Mouse (Mus musculus) ES-E14 (cell line): Measurements from ENCODE around the gene Spns2. TPM values are rescaled to one million over a fixed set of nuclear protein-coding genes. Genes with fewer than 3 reads are reported as not detected.
"Not testable (repeated sequence)": the region's sequence is repeated elsewhere in the genome, so short reads cannot be mapped to it uniquely, and the experiment has no call there.

Experiments
- DNase-seq: peaks from one replicate; pipeline ENCODE4 v3.0.0-alpha.2; 2013; ENCODE audit warnings: low read depth, low spot score
- H3K27ac ChIP-seq: 2 replicates; pipeline ENCODE4 v1.5.1; 2012; ENCODE audit warnings: low read depth, mild to moderate bottlenecking, low read length, moderate library complexity, mixed read lengths; ENCODE audit not compliant: poor library complexity, insufficient read depth, severe bottlenecking
- H3K36me3 ChIP-seq: 2 replicates; pipeline ENCODE4 v1.6.1; 2012; ENCODE audit warnings: mild to moderate bottlenecking, low read length, moderate library complexity, mixed read lengths; ENCODE audit not compliant: control insufficient read depth, poor library complexity, insufficient read depth, severe bottlenecking
- H3K4me1 ChIP-seq, 2 experiments: fragments of 150-350 bp in 1 of 2; sonication (generic) in 1 of 2; 2 replicates each; pipeline ENCODE4 v1.6.1; 2012; ENCODE audit warnings: low read length in 2 of 2, mild to moderate bottlenecking in 1 of 2, mixed read lengths in 1 of 2; ENCODE audit not compliant: control insufficient read depth in 2 of 2, insufficient read depth in 2 of 2, poor library complexity in 1 of 2
- H3K4me3 ChIP-seq, 2 experiments: fragments of 150-350 bp in 1 of 2; sonication (generic) in 1 of 2; 2 replicates each; pipeline ENCODE4 v1.5.1; 2012; ENCODE audit warnings: low read length in 2 of 2, low read depth in 1 of 2, mild to moderate bottlenecking in 1 of 2, mixed read lengths in 1 of 2; ENCODE audit not compliant: insufficient read depth in 1 of 2, poor library complexity in 1 of 2, severe bottlenecking in 1 of 2
- H3K9ac ChIP-seq: 2 replicates; pipeline ENCODE4 v1.6.1; 2012; ENCODE audit warnings: low read depth, mild to moderate bottlenecking, low read length, mixed read lengths; ENCODE audit not compliant: poor library complexity, insufficient read depth, severe bottlenecking
- H3K9me3 ChIP-seq: fragments of 150-350 bp; sonication (generic); 2 replicates; pipeline ENCODE4 v1.6.1; 2012; ENCODE audit warnings: low read depth, mild to moderate bottlenecking, low read length; ENCODE audit not compliant: control insufficient read depth, insufficient read depth
- CHD2 ChIP-seq: IDR thresholded peaks from 2 replicates; pipeline ENCODE4 v1.6.1; 2014; ENCODE audit warnings: mild to moderate bottlenecking, low read depth, low read length, inconsistent platforms
- HCFC1 ChIP-seq: IDR thresholded peaks from 2 replicates; pipeline ENCODE4 v1.6.1; 2012; ENCODE audit warnings: low read length, inconsistent platforms, borderline replicate concordance; ENCODE audit not compliant: insufficient read depth
- MAFK ChIP-seq: IDR thresholded peaks from 2 replicates; pipeline ENCODE4 v1.6.1; 2014; ENCODE audit warnings: mild to moderate bottlenecking, low read depth, low read length, inconsistent platforms; ENCODE audit not compliant: insufficient read depth
- ZC3H11A ChIP-seq: IDR thresholded peaks from 2 replicates; pipeline ENCODE4 v1.6.1; 2012; ENCODE audit warnings: low read depth, mild to moderate bottlenecking, inconsistent platforms, low read length, borderline replicate concordance
- ZNF384 ChIP-seq: IDR thresholded peaks from 2 replicates; pipeline ENCODE4 v1.6.1; 2012; ENCODE audit warnings: low read depth, low read length, inconsistent platforms
- in situ Hi-C, 2 experiments: fragments of 600-800 bp; cut with MboI; formaldehyde crosslinking; loops; one replicate each; pipeline ENCODE4 v1.15.1; 2025; ENCODE audit warnings: low sequenced_read_pairs in 2 of 2, inconsistent platforms in 1 of 2; ENCODE audit not compliant: unreplicated experiment in 2 of 2
- total RNA-seq: library from RNA; depleted of rRNA; stranded (reverse); fragments of 300-350 nt; gene quantifications from 2 replicates; pipeline ENCODE4 v1.2.3, GENCODE M21; 2012

The Spns2 gene
- total RNA-seq, 1 experiment = 2.4 TPM

- H3K9me3 ChIP-seq = no peaks in the 10 kb centered on the region
- H3K36me3 ChIP-seq = no peaks in the 10 kb centered on the region
- in situ Hi-C loops = loop anchor here in 1 of 2 experiments (25.0 kb wide), 1 partner anchor 225 kb away; the partner anchor contains the start of genes 4933427D14Rik, Gm43951, Med31 and Txndc17
- no peak overlapping the region for H3K4me3 ChIP-seq
- H3K27ac ChIP-seq = no peak overlapping the region; the same call in 1 of the 2 replicates
- H3K9ac ChIP-seq = no peak overlapping the region
- H3K4me1 ChIP-seq = peaks cover 5 to 12% of the 10 kb centered on the region in 2 experiments; a peak in 2 of 4 replicates
- TF ChIP-seq ZNF384 (no peak), CHD2 (no peak)
- no peak for DNase-seq
Measured at GRCm38 (mm10) chr11:72436756-72437650, 52.7 kb downstream of the Spns2 start.

GRCm38 (mm10) chr11:72436271-72436670 lies 53.4 kb downstream of the Spns2 start:
- no peaks in the 10 kb centered on the region for H3K36me3 ChIP-seq
- peaks cover 5 to 12% of the 10 kb centered on the region in 2 experiments; a peak in 2 of 4 replicates for H3K4me1 ChIP-seq
- in situ Hi-C loops = loop anchor here in 1 of 2 experiments (25.0 kb wide), 1 partner anchor 224 kb away; the partner anchor contains the start of genes 4933427D14Rik, Gm43951, Med31 and Txndc17
- no peaks in the 10 kb centered on the region for H3K9me3 ChIP-seq
- H3K9ac ChIP-seq = no peak overlapping the region
- H3K4me3 ChIP-seq = no peak overlapping the region
- DNase-seq = no peak
- TF ChIP-seq MAFK (no peak), ZC3H11A (no peak), ZNF384 (no peak), HCFC1 (no peak)
- H3K27ac ChIP-seq = no peak overlapping the region

- Histone ChIP-seq H3K27ac (no peak overlapping the region), H3K9me3 (no peaks in the 10 kb centered on the region), H3K36me3 (no peaks in the 10 kb centered on the region), H3K4me3 (no peak overlapping the region), H3K9ac (no peak overlapping the region), H3K4me1 (peaks cover 5 to 12% of the 10 kb centered on the region in 2 experiments; a peak in 2 of 4 replicates)
- DNase-seq = no peak
- in situ Hi-C loops = loop anchor here in 1 of 2 experiments (25.0 kb wide), 1 partner anchor 223 kb away; the partner anchor contains the start of genes 4933427D14Rik, Gm43951, Med31 and Txndc17
- TF ChIP-seq CHD2 = no peak
- TF ChIP-seq ZNF384 = no peak
- TF ChIP-seq HCFC1 = no peak
- no peak for TF ChIP-seq ZC3H11A
- TF ChIP-seq MAFK = no peak
Measured at GRCm38 (mm10) chr11:72435694-72436045, 54.0 kb downstream of the Spns2 start.

GRCm38 (mm10) chr11:72434963-72435693 lies 54.6 kb downstream of the Spns2 start, which contains the start of gene Ggt6:
Gene Ggt6, plus strand, starts transcription at chr11:72435526.
- DNase-seq = no peak
- no peaks in the 10 kb centered on the region for H3K9me3 ChIP-seq
- H3K4me3 ChIP-seq = peak within 1 kb of the TSS in 1 of 2 experiments; percentile 27; a peak in 1 of 4 replicates
- no peak for TF ChIP-seq ZNF384
- no peak for TF ChIP-seq CHD2
- TF ChIP-seq HCFC1 = no peak
- no peak for TF ChIP-seq ZC3H11A
- TF ChIP-seq MAFK = no peak
- peaks cover 5 to 12% of the 10 kb centered on the region in 2 experiments; a peak in 2 of 4 replicates for H3K4me1 ChIP-seq
- H3K27ac ChIP-seq = no peak within 1 kb of the TSS
- no peaks in the 10 kb centered on the region for H3K36me3 ChIP-seq
- no peak within 1 kb of the TSS for H3K9ac ChIP-seq
- in situ Hi-C loops = loop anchor here (5.0 to 25.0 kb wide), 3 partner anchors 83 to 223 kb away; partner anchors contain the start of genes Med31 (in 2 of the 2), 4933427D14Rik (in 1 of the 2), Gm43951 (in 1 of the 2) and Txndc17 (in 1 of the 2)

GRCm38 (mm10) chr11:72430311-72431068 lies 59.2 kb downstream of the Spns2 start:
- H3K36me3 ChIP-seq, H3K9ac ChIP-seq, H3K27ac ChIP-seq, H3K4me1 ChIP-seq, DNase-seq, H3K9me3 ChIP-seq, H3K4me3 ChIP-seq: not testable (repeated sequence)
- in situ Hi-C loops = loop anchor here (5.0 to 25.0 kb wide), 3 partner anchors 78 to 218 kb away; partner anchors contain the start of genes Med31 (in 2 of the 2), 4933427D14Rik (in 1 of the 2), Gm43951 (in 1 of the 2) and Txndc17 (in 1 of the 2)
